In the genomic region with DNA sequence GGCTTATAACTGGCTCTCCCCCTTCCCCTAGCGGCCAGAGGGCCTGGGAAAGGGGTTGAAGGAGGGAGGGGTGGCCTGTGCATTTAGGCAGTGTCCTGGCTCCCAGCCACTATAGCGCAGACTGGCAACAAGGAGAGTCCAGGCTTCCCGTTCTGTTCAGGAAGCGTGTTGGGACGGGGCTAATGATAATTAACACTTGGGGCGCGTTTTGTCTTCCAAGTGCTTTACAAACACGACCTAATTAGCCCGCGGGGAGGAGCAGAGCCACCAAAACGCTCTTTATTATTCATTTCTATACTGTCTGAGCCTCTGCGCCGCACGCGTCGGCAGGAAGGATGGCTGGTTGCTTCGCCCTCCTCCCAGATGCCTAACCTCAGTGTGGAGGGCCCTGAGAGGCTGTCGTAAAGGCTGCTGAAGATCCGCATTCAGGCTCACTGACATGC, we compare ENCODE assay signal across 9 mouse cellular contexts.
DNase-seq lines count a peak whose midpoint lies in the region; ATAC-seq and TF ChIP-seq lines count a peak whose summit lies in the region.
"Had no signal": no experiment of that assay in that cellular context is flagged by ENCODE, and none has a peak within 500 bp of the region (broad histone marks: within the 10 kb centered on the region; RNA-seq: fewer than 3 reads in every experiment).

No protein-coding gene starts in this region.

- H3K4me2 ChIP-seq in kidney, embryonic 16.5 days (replicated peaks; ENCODE audit: low read depth, low read length) = peak overlapping the region; percentile 60
- peak overlapping the region; percentile 49 for H3K4me2 ChIP-seq in intestine, embryonic 14.5 days (ENCODE audit: low read length)
- H3K4me2 ChIP-seq in neural tube, embryonic 13.5 days = peak overlapping the region; percentile 65

- 3% methylated on average over 19 of the region's 19 CpGs for WGBS in kidney, embryonic 16.5 days
- WGBS in embryonic facial prominence, embryonic 10.5 days = 1% methylated on average over 19 of the region's 19 CpGs
- 11% methylated on average over 19 of the region's 19 CpGs for WGBS in intestine, embryonic 14.5 days
- WGBS in neural tube, embryonic 13.5 days = under 1% methylated on average over 18 of the region's 19 CpGs

- intact Hi-C loops in gastrocnemius, adult 2 months (cut with DNase I) = no loop called here

- peaks cover 32% of the 10 kb centered on the region for H3K27me3 ChIP-seq in kidney, embryonic 16.5 days (ENCODE audit: insufficient read depth, low read length)
- peaks cover 93% of the 10 kb centered on the region for H3K27me3 ChIP-seq in embryonic facial prominence, embryonic 10.5 days (replicated peaks; ENCODE audit: low read depth, poor library complexity, severe bottlenecking)
- peaks cover 42% of the 10 kb centered on the region for H3K27me3 ChIP-seq in intestine, embryonic 14.5 days (replicated peaks; ENCODE audit: control insufficient read depth, insufficient read depth, low read length)
- H3K27me3 ChIP-seq in neural tube, embryonic 13.5 days = peaks cover 67% of the 10 kb centered on the region

- no peak overlapping the region for H3K9ac ChIP-seq in kidney, embryonic 16.5 days (replicated peaks; ENCODE audit: low read length)
- H3K9ac ChIP-seq in intestine, embryonic 14.5 days (ENCODE audit: low read length) = no peak overlapping the region
- H3K9ac ChIP-seq in neural tube, embryonic 13.5 days = 0 out of 2 replicates have a peak overlapping the region, but pooled peaks have one; percentile 13

- H3K9me3 ChIP-seq in kidney, embryonic 16.5 days (ENCODE audit: low read length) = no peaks in the 10 kb centered on the region
- no peaks in the 10 kb centered on the region for H3K9me3 ChIP-seq in embryonic facial prominence, embryonic 10.5 days
- H3K9me3 ChIP-seq in intestine, embryonic 14.5 days (ENCODE audit: control insufficient read depth, low read length) = no peaks in the 10 kb centered on the region
- no peaks in the 10 kb centered on the region for H3K9me3 ChIP-seq in neural tube, embryonic 13.5 days

- peak overlapping the region; percentile 39 for H3K4me3 ChIP-seq in kidney, embryonic 16.5 days (ENCODE audit: low read length)
- peak overlapping the region; percentile 47 for H3K4me3 ChIP-seq in embryonic facial prominence, embryonic 10.5 days
- H3K4me3 ChIP-seq in intestine, embryonic 14.5 days (ENCODE audit: low read depth, low read length) = peak overlapping the region; percentile 27
- H3K4me3 ChIP-seq in neural tube, embryonic 13.5 days = peak overlapping the region; percentile 32
- no peak overlapping the region for H3K4me3 ChIP-seq in gastrocnemius, adult 2 months
- H3K4me3 ChIP-seq: left cerebral cortex, adult 2 months had no signal

- H3K4me1 ChIP-seq in kidney, embryonic 16.5 days (ENCODE audit: insufficient read depth, low read length) = no peaks in the 10 kb centered on the region; the same call in 1 of the 2 replicates
- H3K4me1 ChIP-seq in embryonic facial prominence, embryonic 10.5 days = peaks cover 34% of the 10 kb centered on the region
- H3K4me1 ChIP-seq in intestine, embryonic 14.5 days (replicated peaks; ENCODE audit: control insufficient read depth, insufficient read depth, low read length) = 0 out of 2 replicates have a peak, but pooled peaks cover 10% of the 10 kb centered on the region
- peaks cover 24% of the 10 kb centered on the region for H3K4me1 ChIP-seq in neural tube, embryonic 13.5 days (replicated peaks)

- no peak for TF ChIP-seq CTCF in gastrocnemius, adult 2 months (IDR thresholded peaks at IDR 0.05)

- no peak overlapping the region for H3K27ac ChIP-seq in kidney, embryonic 16.5 days (ENCODE audit: low read length)
- H3K27ac ChIP-seq in embryonic facial prominence, embryonic 10.5 days (replicated peaks) = 0 out of 2 replicates have a peak overlapping the region, but pooled peaks have one; percentile 5
- no peak overlapping the region for H3K27ac ChIP-seq in intestine, embryonic 14.5 days (ENCODE audit: low read depth)
- no peak overlapping the region for H3K27ac ChIP-seq in neural tube, embryonic 13.5 days (replicated peaks)
- H3K27ac ChIP-seq in gastrocnemius, adult 2 months = no peak overlapping the region
- H3K27ac ChIP-seq: left cerebral cortex, adult 2 months had no signal

- peak; percentile 28; the same call in 1 of the 2 replicates for ATAC-seq in kidney, embryonic 16.5 days (ENCODE audit: low FRiP score, low TSS enrichment)
- ATAC-seq in intestine, embryonic 14.5 days (replicated peaks; ENCODE audit: low FRiP score, low TSS enrichment, low read depth) = no peak
- ATAC-seq in neural tube, embryonic 13.5 days (ENCODE audit: low read depth) = peak; percentile 66

- no peak for DNase-seq in kidney, postnatal 14 days
- peak; percentile 56 for DNase-seq in embryonic facial prominence, embryonic 10.5 days (ENCODE audit: low spot score)
- peak; percentile 64 for DNase-seq in intestine, embryonic 14.5 days (ENCODE audit: low spot score)
- no peak for DNase-seq in thymus, postnatal 4 days
- DNase-seq in gastrocnemius, adult 2 months = no peak
- DNase-seq in urinary bladder, postnatal 4 days (ENCODE audit: low spot score in 2 of 2) = no peak

- no peaks in the 10 kb centered on the region for H3K36me3 ChIP-seq in kidney, embryonic 16.5 days (ENCODE audit: insufficient read depth, low read length)
- H3K36me3 ChIP-seq in embryonic facial prominence, embryonic 10.5 days (replicated peaks) = no peaks in the 10 kb centered on the region
- no peaks in the 10 kb centered on the region for H3K36me3 ChIP-seq in intestine, embryonic 14.5 days (ENCODE audit: control insufficient read depth, insufficient read depth, low read length)
- no peaks in the 10 kb centered on the region for H3K36me3 ChIP-seq in neural tube, embryonic 13.5 days

Comparison
In these comparisons a context has a peak if more than half of its experiments do, and no peak if none do; other contexts are left out.
1. DNase-seq: peak in embryonic facial prominence, embryonic 10.5 days (single experiment) and intestine, embryonic 14.5 days (single experiment); none in kidney, postnatal 14 days (single experiment), thymus, postnatal 4 days (single experiment), gastrocnemius, adult 2 months (single experiment) and urinary bladder, postnatal 4 days (0 of 2).
2. Peak in every context shown above with its lines, with median percentiles within 50 percentile points of each other: H3K4me2 ChIP-seq.